Mouse (Mus musculus): Measurements from ENCODE around the gene Alkbh5.
"Not testable (repeated sequence)": the region's sequence is repeated elsewhere in the genome, so short reads cannot be mapped to it uniquely, and the experiment has no call there.

The Alkbh5 gene

DNA sequence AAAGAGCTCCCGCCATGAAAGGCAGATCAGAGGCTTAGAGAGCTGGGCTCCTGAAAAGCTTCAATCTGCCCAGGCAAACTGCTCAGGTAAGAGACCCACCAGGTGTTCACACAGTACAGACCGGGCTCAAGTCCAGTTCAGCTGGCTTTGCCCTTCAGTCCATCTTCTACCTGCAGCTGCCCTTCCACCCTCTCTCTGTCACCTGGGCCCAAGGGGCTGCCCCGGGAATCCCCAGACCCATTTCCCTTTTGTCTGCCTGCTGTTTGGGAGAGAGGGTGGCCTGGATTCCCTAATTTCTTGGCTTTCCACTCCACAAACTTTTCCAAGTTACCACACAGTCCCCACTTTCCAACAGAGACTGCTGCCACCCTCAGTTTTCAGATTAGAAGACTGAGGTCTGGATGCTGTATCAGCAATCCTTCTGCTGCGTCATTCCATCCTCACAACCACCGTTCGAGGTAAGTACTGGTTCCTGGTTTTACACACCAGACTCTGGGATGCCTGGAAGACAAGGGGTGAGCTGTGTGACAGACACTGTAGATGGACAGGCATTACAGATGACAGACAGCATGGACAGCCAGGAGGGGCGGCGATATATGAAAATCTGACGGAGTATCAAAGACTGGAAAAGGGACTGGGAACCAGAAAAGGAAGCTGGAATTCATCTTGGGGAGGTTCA lies at the start of gene Alkbh5:
Gene Alkbh5, plus strand, starts transcription at position 202 of the 679 bp plus-strand sequence.
- DNase-seq, result peak; percentile 31

DNA sequence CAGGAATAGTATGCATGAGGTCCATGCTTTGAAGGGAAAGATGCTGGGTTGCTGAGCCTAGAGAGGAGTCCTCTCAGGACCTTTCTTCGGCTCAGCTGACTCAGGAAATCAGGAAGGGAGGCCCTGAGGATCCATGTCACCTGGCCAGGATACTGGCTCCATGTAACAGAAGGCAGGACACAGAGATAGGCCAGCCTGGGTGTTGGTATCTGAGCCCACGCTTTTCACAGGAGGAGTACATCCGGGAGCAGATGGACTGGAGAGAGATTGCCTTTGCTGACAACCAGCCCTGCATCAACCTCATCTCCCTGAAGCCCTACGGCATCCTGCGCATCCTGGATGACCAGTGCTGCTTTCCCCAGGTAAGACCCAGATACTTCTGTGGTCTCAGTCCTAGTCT lies 43.5 kb upstream of the Alkbh5 start:
- DNase-seq, result peak; percentile 16

DNA sequence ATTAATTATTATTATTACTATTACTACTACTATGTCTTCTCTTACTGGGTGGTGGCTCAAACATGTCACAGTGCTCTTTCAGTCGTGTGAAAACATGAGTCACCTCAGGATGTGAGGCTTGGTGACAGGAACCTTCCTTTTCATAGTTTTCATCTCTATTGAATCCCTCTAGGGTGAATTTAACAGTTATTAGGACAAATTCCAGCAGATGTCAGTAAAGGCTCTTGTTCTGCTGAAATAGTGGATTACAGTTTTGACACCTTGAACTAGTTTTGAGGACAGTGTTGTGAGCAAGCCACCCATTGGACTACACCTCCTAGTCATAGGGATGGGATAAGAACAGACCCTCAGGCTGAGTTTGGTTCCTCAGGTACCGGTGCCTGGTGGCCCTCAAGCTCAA lies 40.5 kb upstream of the Alkbh5 start:
- DNase-seq, result no peak

DNA sequence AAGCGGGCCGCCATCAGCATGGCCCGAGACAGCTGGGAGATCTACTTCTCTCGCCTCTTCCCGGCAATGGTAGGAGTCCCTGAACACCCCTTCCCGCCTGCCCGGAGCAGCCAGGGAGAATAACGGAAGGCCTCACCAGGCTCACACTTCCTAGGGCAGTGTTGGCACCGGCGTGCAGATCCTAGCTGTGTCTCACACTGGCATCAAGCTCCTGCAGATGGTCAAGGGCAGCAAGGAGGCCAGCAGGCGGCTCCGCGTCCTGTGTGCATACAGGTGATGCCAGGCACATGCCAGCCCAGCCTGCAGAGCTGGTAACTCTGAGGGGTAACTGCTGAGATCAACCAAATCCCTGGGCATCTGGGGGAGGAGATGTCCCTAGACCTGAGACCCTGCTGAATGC lies 28.9 kb upstream of the Alkbh5 start:
- DNase-seq, result peak; percentile 34

DNA sequence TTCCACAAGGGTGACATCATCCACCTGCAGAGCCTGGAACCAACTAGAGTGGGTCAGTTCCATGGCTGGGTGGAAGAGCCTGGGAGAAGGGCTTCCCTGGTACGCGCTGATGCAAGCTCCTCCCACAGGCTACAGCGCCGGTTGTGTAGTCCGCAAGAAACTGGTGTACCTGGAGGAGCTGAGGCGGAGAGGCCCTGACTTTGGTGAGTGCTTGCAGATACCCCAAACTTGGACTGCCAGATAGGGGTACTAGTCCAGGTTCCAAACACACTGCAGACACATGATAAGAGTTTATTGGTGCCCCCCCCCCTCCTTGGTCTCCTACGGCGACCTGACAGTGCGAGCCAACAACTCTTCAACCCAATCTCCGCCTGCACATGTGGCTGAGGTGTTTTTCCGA lies 27.2 kb upstream of the Alkbh5 start:
- DNase-seq, result no peak

DNA sequence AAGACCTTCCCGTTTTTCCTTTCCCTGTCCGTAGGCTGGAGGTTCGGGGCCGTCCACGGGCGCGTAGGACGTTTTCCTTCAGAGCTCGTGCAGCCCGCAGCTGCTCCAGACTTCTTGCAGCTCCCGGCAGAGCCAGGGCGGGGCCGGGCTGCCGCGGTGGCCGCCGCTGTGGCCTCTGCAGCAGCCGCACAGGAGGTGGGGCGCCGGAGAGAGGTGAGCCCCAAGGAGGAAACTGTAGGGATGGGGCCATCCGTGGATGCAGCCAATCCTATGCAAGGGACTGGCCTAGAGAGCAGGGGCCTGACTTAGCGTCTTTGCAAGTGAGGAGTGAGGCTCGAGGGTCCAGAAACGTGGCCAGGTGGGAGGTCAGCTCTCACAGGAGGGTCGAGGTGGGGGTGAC lies 26.7 kb upstream of the Alkbh5 start:
- no peak for DNase-seq

DNA sequence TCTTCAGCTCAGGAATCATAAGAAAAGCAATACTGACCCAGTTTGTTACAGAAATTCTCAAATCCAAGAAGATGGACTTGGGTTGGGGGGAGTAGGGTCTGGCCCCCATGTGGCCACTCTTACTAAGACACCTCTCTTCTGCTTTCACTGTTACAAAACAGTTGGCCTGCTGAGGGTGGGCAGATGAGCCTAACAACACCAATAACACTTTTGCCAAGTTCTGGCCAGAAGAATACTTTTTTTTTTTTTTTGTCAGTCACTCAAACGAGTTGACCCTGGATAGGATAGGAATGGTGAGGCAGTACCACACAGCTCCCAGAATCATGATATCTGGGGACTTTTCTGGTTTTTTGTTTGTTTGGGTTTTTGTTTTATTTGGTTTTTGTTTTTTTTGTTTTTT lies 24.3 kb upstream of the Alkbh5 start:
- no peak for DNase-seq

DNA sequence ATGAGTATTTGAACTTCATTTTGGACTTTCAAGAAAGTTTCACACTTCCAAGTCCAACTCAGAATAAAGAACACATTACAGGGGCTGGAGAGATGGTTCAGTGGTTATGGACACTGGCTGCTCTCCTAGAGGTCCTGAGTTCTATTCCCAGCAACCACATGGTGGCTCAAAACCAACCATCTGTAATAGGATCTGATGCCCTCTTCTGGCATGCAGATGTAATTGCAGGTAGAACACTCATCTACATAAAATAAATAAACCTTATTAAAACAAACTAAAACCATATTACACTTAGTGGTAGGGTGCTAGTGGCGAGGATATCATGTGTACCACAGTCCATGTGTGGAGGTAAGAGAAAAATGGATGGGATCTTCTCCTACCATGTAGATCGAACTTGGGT lies 23.7 kb upstream of the Alkbh5 start:
- no peak for DNase-seq

DNA sequence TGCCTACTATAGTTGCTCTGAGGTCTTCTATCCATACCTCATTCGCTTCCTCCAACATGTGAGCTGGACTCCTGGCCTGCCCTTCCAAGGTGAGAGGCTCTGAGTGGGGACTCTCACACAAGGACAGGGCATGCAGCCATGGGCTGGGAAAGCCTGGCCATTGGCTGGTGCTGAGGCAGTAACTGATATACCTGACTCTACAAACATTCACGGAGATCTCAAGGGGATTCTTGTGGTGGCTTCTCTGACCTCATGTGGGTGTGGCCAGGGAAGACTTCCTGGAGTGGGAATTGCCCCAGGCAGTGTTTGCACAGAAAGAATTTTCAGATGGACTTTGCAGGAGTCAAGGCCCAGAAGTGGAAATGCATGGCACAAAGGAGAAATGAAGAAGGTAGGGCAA lies 21.2 kb upstream of the Alkbh5 start:
- DNase-seq, result no peak

DNA sequence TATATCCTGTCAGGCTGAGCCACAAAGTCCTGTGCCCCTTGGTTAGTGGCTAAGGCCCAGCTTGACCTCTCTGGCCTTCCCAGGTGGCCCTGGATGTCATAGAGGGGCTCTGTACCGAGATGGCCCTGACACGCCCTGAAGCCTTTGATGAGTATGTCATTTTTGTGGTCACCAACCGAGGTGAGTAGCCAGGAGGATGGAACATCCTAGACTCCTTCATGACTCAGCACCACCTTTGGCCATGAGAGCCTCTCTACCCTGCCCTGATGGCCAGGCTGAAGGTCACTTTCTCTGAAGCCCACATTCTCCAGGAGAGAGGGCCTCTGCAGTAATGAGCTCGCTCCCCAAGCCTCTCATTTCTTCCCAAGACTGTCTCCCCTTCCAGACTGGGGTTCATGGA lies 17.9 kb upstream of the Alkbh5 start:
- no peak for DNase-seq

DNA sequence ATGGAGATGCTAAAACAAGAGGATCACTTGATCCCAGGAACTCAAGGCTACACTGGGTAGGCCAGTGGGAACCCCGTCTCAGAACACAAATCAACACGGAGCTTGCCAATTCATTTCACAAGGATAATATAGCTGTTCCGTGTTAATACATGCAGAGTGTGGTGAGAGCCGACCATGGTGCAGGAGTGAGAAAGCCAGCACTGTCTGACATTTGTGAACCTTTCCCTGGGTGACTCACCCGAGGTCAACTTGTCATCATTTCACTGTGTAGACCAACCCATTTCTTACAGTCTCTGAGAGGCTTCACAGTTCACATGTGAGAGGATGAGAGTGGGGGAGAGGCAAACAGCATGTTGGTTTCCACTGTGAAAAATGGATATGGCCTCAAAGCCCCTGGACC lies 14.2 kb upstream of the Alkbh5 start:
- no peak for DNase-seq

DNA sequence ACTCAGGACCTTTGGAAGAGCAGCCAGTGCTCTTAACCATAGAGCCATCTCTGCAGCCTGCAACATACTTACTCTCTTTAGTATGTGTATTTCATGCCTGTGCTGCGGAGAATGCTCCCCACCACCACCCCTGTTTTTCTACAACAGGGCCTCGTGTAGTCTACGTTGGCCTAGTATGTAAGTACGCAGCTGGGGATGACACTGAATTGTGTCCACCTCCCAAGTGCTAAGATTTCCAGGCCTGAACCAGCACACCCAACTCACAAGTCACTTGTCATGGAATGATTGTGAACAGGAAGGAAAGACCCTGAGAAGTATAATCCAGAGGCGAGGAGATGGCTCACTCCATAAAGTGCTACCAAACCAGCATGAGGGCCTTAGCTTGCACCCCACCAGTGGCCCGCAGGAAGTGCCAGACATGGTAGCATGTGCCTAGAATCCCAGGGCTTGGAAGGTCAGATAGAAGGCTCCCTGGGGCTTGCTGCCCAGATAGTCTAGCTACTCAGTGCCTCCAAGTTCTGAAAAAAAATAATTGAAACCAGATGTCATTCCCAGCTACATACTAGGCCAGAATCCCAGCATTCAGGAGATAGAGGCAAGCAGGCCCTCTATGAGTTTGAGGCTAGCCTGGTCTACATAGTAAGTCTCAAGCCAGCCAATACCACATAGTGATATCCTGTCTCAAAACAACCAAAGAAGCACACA lies 13.4 kb upstream of the Alkbh5 start:
- DNase-seq, result no peak

DNA sequence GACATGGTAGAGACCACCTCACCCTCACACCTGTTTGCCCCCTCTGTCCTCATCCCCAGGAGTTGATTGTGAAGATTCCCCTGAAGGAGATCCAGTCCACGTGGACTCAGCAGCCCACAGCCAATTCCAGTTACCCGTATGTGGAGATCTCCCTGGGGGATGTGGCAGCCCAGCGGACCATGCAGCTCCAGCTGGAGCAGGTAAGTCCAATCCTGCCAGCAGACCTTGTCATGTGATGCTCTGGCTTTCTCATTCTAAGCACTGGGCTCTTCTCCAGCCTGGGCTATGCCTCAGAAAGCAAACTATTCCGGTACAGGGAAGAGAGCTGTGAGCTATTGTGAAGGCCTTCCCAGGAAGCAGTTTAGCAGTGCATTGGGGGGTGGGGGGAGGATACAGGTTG lies 9.7 kb upstream of the Alkbh5 start:
- no peak for DNase-seq

DNA sequence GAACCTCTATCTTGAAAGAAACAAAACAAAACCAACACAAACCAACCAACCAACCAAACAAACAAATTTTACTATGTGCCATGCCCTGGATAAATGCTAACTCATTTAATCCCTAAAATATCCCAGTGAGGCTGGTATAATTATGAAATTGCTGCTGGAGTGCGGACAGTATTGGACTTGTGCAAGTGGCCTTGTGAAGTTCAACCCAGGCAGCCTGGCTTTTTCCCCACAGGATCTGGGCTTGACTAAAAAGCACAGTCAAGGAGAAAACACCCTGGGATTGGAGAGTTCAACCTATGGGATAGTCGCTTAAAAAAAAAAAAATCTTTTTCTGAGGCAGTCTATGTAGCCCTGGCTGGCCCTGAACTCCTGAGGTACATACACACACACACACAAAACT lies 505 bp upstream of the Alkbh5 start:
- DNase-seq, result no peak

DNA sequence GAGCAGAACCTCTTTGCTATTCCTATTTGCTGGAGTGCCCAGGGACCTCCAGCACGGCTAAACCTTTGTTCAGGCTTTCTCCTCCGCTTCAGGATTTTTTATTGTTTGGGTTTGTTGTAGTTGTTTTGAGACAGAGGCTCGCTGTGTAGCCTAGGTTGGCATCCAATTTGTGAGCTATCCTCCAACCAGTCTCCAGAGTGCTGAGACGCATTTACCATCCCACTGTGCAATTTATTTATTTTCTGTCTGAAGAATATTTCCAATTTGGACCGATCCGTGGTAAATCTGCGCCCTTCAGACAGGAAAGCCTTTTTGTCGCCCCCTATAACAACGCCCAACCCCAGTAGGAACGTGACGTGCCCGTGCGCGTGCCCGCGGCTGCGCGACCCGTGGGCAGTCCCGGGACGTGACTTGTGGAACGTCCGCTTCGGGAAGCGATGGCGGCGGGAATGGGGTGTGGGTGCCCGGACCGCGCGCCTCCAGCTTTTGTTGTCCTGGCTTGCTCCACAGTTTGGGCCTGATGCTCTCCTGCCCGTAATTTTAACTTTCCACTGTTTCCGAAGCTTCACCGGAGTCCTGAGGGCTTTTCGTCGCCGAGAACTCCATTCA lies 782 bp downstream of the Alkbh5 start:
- peak; percentile 91 for DNase-seq

DNA sequence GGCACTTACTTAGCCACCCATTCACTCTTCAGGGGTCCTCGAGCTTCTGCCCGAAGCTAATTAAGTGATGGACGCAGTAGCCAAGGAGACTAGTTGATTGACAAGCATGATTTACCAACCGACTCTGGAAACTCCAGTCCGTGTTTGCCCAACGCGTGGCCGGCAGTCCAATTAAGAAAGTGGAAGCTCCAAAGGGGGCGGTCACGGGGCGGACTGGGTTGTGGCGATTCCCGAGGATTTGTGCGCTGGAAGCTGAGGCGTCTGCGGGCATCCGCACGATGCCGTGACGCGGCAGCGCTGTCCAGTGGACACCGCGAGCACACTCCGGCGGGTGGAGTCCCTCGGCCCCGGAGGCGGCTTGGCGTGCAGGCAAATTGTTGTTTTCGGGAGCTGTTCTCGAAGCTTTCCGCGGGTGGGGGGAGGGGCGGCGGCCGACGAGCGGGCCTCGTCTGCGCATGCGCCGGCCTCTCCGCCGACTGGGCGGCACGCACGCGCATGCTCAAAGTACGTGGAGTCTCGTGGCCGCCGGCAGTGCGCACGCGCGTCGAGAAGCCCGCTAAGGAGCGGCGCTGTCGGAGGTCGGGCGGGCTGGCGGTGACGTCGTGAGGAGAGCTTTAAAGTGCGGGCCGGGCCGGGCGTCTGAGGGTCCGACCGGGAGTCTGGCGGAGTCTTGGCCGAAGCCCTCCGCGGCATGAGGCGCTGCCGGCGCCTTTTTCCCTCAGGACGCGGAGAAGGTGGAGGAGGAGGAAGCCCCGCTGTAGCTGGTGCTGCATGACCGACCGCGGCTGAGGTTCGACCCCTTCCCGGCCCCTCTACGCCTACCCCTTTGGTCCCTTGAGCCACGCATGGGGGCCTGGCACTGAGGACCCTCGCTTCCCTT lies 1.5 kb downstream of the Alkbh5 start:
- DNase-seq, result peak; percentile 97

DNA sequence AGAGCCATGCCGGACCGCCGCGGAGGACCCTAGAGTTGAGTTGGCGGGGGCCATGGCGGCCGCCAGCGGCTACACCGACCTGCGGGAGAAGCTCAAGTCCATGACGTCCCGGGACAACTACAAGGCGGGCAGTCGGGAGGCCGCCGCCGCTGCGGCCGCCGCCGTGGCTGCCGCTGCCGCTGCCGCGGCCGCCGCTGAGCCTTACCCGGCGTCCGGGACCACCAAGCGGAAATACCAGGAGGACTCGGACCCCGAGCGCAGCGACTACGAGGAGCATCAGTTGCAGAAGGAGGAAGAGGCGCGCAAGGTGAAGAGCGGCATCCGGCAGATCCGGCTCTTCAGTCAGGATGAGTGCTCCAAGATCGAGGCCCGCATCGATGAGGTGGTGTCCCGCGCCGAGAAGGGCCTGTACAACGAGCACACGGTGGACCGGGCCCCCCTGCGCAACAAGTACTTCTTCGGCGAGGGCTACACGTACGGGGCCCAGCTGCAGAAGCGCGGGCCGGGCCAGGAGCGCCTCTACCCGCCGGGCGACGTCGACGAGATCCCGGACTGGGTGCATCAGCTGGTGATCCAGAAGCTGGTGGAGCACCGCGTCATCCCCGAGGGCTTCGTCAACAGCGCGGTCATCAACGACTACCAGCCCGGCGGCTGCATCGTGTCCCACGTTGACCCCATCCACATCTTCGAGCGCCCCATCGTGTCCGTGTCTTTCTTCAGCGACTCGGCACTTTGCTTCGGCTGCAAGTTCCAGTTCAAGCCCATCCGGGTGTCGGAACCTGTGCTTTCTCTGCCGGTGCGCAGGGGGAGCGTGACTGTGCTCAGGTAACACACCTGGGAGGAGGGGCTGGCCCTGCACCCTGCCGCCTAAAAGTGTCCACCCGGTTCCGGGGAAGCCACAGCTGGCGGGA lies 2.4 kb downstream of the Alkbh5 start:
- peak; percentile 40 for DNase-seq

DNA sequence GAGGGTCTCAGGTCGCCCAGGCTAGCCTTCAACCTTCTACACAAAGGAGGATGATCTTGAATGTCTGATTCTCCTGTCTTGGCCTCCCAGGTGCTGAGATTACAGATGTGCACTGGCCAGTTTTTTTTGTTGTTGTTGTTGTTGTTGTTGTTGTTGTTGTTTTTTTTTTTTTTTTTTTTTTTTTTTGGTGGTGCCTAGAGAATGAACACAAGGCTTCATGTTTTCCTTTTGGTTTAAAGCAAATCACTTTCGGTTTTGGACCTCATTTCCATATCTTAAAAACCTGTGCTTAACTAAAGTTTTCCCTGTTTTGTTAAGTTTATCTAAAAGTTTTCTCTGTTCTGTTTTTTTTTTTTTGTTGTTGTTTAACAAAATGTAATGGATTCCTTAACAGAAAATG lies 3.4 kb downstream of the Alkbh5 start:
- no peak for DNase-seq

DNA sequence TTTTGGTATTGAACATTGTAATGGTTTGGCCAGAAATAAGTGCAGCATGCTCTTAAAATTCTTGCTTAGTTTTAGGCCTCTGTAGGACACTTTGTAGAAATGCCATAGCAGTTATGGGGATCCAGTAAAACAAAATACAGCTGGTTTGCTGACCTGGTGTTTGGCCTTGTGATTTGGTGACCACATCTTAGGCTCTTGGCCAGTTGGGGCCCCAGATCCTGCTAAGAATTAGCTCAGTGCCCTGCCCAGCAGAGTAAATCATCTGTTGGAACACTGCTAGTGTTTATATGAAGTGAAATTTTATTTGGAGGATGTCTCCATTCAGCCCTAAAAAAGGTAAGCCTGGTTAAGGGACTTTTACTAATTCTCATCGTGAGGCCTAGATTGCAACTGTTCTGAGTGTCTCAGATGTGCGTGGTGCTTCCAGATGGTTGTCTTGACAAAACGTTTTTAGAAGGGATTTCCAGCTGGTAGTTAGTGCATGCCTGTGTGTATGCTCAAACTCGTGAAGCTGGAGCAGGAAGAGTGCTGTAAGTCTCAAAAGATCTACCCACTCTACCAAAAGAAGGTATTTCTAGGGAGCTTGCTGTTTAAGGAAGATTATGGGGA lies 3.9 kb downstream of the Alkbh5 start:
- DNase-seq, result no peak

DNA sequence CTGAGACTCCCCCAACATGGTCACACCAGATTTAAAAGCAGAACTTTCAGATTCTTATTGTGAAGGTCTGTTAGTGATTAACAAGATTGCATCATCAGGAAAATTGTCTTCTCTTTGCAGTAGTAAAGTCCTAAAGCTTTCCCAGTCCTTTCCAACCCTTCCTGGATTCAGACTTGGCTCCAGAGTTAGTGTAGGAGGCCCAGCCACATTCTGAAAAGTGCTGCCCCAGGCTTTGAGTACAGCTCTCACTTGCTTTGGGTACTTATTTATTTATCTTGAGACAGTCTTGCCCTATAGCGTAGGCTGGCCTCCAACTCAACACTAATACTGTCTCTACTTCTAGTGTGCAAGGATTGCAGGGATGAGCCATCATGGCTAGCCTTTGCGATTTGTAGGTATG lies 4.6 kb downstream of the Alkbh5 start:
- DNase-seq, result no peak

DNA sequence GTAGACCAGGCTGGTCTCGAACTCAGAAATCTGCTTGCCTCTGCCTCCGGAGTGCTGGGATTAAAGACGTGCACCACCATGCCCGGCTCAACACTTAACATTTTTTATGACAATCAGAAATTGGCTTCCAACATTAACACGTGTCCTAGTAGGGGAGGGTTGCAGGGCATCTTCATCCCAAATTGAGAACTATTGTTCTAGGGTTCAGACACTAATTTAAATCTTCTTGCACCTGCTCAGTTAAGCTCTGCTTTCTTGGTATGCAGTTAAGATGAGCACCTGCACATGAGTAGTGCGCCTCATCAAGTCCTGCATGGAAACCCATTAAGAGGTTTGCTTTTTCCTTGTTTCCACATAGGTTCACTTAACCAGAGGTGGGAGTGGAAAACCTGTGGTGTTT lies 5.7 kb downstream of the Alkbh5 start:
- DNase-seq, result no peak

DNA sequence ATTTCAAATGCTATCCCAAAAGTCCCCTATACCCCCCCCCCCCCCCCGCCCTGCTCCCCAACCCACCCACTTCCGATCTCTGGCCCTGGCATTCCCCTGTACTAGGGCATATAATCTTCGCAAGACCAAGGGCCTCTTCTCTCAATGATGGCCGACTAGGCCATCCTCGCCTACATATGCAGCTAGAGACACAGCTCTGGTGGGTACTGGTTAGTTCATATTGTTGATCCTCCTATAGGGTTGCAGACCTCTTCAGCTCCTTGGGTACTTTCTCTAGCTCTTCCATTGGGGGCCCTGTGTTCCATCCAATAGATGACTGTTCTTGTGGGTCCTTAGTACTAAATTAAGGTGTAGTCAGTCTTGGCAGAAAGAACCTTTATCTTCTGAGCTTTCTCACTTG lies 7.0 kb downstream of the Alkbh5 start:
- DNase-seq, result not testable (repeated sequence)
